Mouse (Mus musculus): ENCODE data around the gene Sptbn4.

Gene Sptbn4

GRCm38 (mm10) chr7:27474490-27474954 lies 27.0 kb upstream of the Sptbn4 start:
- WGBS, result under 1% methylated on average over 23 of the region's 23 CpGs

- under 1% methylated on average over 34 of the region's 34 CpGs for WGBS
These were observed 26.5 kb upstream of the Sptbn4 start for GRCm38 (mm10) chr7:27473835-27474489.

- under 1% methylated on average over 36 of the region's 36 CpGs for WGBS
These were observed 25.8 kb upstream of the Sptbn4 start, which contains the start of gene Sertad3 for GRCm38 (mm10) chr7:27473156-27473834. Gene Sertad3 (plus strand): TSS chr7:27473768.

GRCm38 (mm10) chr7:27472596-27472995 lies 25.1 kb upstream of the Sptbn4 start:
- WGBS, result 8% methylated on average over 7 of the region's 7 CpGs

GRCm38 (mm10) chr7:27471390-27472120 lies 24.1 kb upstream of the Sptbn4 start:
- 92% methylated on average over 11 of the region's 11 CpGs for WGBS

- 47% methylated on average over 4 of the region's 4 CpGs for WGBS
These were observed 20.2 kb upstream of the Sptbn4 start for GRCm38 (mm10) chr7:27467648-27468047.

- 91% methylated on average over 6 of the region's 6 CpGs for WGBS
These were observed 13.0 kb upstream of the Sptbn4 start for GRCm38 (mm10) chr7:27460477-27460876.

- 87% methylated on average over 5 of the region's 5 CpGs for WGBS
These were observed 12.2 kb upstream of the Sptbn4 start for GRCm38 (mm10) chr7:27459640-27460039.

GRCm38 (mm10) chr7:27458614-27459013 lies 11.1 kb upstream of the Sptbn4 start:
- 91% methylated on average over 4 of the region's 4 CpGs for WGBS

GRCm38 (mm10) chr7:27455273-27455672 lies 7.8 kb upstream of the Sptbn4 start:
- WGBS, result 88% methylated on average over 3 of the region's 3 CpGs

- WGBS, result 77% methylated on average over 10 of the region's 10 CpGs
These were observed 7.1 kb upstream of the Sptbn4 start for GRCm38 (mm10) chr7:27454461-27455121.

GRCm38 (mm10) chr7:27452206-27452770 lies 4.8 kb upstream of the Sptbn4 start:
- WGBS, result 72% methylated on average over 13 of the region's 13 CpGs

- WGBS, result 97% methylated on average over 2 of the region's 2 CpGs
These were observed 3.9 kb upstream of the Sptbn4 start for GRCm38 (mm10) chr7:27451359-27451758.

GRCm38 (mm10) chr7:27449256-27449862 lies 1.9 kb upstream of the Sptbn4 start:
- 65% methylated on average over 10 of the region's 10 CpGs for WGBS

- WGBS, result 59% methylated on average over 15 of the region's 15 CpGs
These were observed 1.1 kb upstream of the Sptbn4 start for GRCm38 (mm10) chr7:27448421-27449206.

- WGBS, result 4% methylated on average over 53 of the region's 53 CpGs
These were observed 716 bp downstream of the Sptbn4 start for GRCm38 (mm10) chr7:27446521-27447418.

- WGBS, result 7% methylated on average over 18 of the region's 18 CpGs
These were observed 1.4 kb downstream of the Sptbn4 start for GRCm38 (mm10) chr7:27446051-27446450.

GRCm38 (mm10) chr7:27440014-27440413 lies 7.5 kb downstream of the Sptbn4 start:
- WGBS, result 80% methylated on average over 4 of the region's 4 CpGs

- 71% methylated on average over 5 of the region's 5 CpGs for WGBS
These were observed 9.9 kb downstream of the Sptbn4 start for GRCm38 (mm10) chr7:27437544-27437943.
